Mouse (Mus musculus) lung, postnatal 0 days (tissue): ENCODE measurements at regions not wholly inside any gene's neighbourhood (a gene's known extent, or its start where the extent isn't known, plus 50 kb on each side); places are given as distances from the start of the nearest gene placed in this dataset.

Experiments
- ATAC-seq: fragments of 200-750 bp; cut with Nextera tagmentation; 2 replicates; pipeline ENCODE4 v1.8.0; 2017; ENCODE audit warnings: moderate library complexity
- DNase-seq: peaks from one replicate; pipeline ENCODE4 v3.0.0-alpha.2; 2016; ENCODE audit warnings: low spot score
- H3K27ac ChIP-seq: fragments of 300-500 bp; sonication (generic); 2 replicates; pipeline ENCODE4 v1.5.1; 2014; ENCODE audit warnings: antibody characterized with exemption, mild to moderate bottlenecking, low read length, mixed read lengths
- H3K27me3 ChIP-seq: fragments of 300-500 bp; sonication (generic); replicated peaks from 2 replicates; pipeline ENCODE4 v1.6.1; 2014; ENCODE audit warnings: low read length, mixed read lengths; ENCODE audit not compliant: insufficient read depth
- H3K36me3 ChIP-seq: fragments of 300-500 bp; sonication (generic); 2 replicates; pipeline ENCODE4 v1.6.1; 2014; ENCODE audit warnings: low read length, mixed read lengths; ENCODE audit not compliant: insufficient read depth
- H3K4me1 ChIP-seq: fragments of 300-500 bp; sonication (generic); 2 replicates; pipeline ENCODE4 v1.6.1; 2014; ENCODE audit warnings: antibody characterized with exemption, low read depth, low read length, mixed read lengths; ENCODE audit not compliant: insufficient read depth
- H3K4me2 ChIP-seq: fragments of 300-500 bp; sonication (generic); replicated peaks from 2 replicates; pipeline ENCODE4 v1.6.1; 2014; ENCODE audit warnings: low read depth, mild to moderate bottlenecking, low read length, moderate library complexity, mixed read lengths
- H3K4me3 ChIP-seq: fragments of 300-500 bp; sonication (generic); 2 replicates; pipeline ENCODE4 v1.5.1; 2014; ENCODE audit warnings: low read depth, low read length
- H3K9ac ChIP-seq: fragments of 300-500 bp; sonication (generic); replicated peaks from 2 replicates; pipeline ENCODE4 v1.6.1; 2014; ENCODE audit warnings: low read depth, mild to moderate bottlenecking
- H3K9me3 ChIP-seq: fragments of 300-500 bp; sonication (generic); 2 replicates; pipeline ENCODE4 v1.6.1; 2016; ENCODE audit warnings: low read length, mixed read lengths
- CTCF ChIP-seq: IDR thresholded peaks from 2 replicates; pipeline ENCODE4 v1.5.1; 2016; ENCODE audit warnings: antibody characterized with exemption, mild to moderate bottlenecking
- EP300 ChIP-seq: IDR thresholded peaks from 2 replicates; pipeline ENCODE4 v1.6.1; 2016; ENCODE audit warnings: antibody characterized with exemption, mild to moderate bottlenecking, control low read depth
- WGBS: fragments of 180-500 bp; shearing (Covaris S2); extraction: QIAGEN DNeasy Blood & Tissue Kit; methylation state at CpG from one replicate; pipeline ENCODE4 v1.1.7; 2014; 5-methylcytosine and 5-hydroxymethylcytosine counted together

DNA sequence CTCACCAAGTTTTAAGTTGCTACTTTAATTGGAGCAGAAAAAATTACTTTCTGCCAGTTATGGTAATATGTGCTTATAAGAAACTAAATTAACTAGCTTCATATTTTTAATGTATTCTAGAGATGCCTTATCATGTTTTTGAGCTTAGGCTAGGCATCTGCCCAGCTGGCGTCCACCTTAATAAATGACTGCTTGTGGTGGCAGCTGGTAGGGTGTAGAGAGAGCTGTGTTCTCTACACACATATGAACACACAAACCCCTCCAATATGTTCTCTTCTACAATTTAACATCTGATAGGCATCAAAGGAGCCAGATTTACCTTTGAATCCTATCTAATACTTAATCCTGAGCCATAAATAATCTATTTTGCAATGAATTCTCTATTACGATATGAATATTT, 173.4 kb downstream of the Gm4340 start:
- Histone ChIP-seq H3K4me1 (no peaks in the 10 kb centered on the region), H3K9ac (no peak overlapping the region), H3K36me3 (no peaks in the 10 kb centered on the region), H3K27me3 (no peaks in the 10 kb centered on the region), H3K9me3 (no peaks in the 10 kb centered on the region), H3K4me3 (no peak overlapping the region), H3K4me2 (no peak overlapping the region), H3K27ac (no peak overlapping the region)
- no peak for ATAC-seq
- TF ChIP-seq CTCF (no peak), EP300 (no peak)
- DNase-seq, result no peak
- 92% methylated on average over 2 of the region's 2 CpGs for WGBS

DNA sequence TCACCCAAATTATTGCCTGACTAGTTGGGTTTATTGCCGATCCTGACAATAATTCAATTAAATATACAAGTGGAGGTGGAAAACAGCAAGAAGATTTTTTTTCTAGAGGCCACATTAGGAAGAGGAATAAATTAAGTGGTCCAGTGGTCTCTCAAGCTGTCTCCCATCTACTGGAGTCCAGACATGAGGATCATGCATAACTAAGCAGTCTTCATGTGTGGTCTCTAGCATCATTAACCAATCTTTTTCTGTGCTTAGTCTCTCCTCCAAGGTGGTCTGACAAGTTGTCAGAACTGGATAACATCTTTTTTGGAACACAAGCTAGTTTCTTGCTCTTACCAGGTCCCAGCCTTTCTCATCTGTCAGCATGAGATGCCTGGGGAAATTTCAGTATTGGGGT, 180.7 kb downstream of the Gm4340 start:
- DNase-seq, result no peak
- no peaks in the 10 kb centered on the region for H3K4me1 ChIP-seq
- 83% methylated on average over 1 of the region's 1 CpGs for WGBS
- H3K27me3 ChIP-seq, result no peaks in the 10 kb centered on the region
- H3K4me2 ChIP-seq, result no peak overlapping the region
- ATAC-seq, result no peak
- H3K27ac ChIP-seq, result no peak overlapping the region
- no peak overlapping the region for H3K4me3 ChIP-seq
- no peaks in the 10 kb centered on the region for H3K36me3 ChIP-seq
- H3K9me3 ChIP-seq, result no peaks in the 10 kb centered on the region
- TF ChIP-seq EP300 (no peak), CTCF (no peak)
- H3K9ac ChIP-seq, result no peak overlapping the region

DNA sequence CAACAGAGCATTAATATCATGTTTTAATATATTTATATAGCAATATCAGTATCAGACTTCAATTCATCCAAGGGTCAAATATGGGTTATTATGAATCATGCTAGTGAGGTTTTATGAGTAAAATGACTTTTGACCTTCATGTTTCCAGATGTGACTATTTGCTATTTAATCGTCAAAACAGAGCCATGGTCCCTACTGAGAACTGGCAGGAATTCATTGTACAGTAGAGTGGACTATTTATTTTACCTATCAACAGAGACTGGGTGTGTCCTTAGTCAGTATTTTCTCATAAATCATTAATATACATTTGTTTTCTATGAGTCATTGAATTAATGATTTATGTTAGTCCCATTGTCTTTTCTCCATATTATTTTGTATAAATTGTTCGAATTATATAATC, 194.4 kb downstream of the Gm4340 start:
- DNase-seq (no peak), ATAC-seq (no peak)
- no peaks in the 10 kb centered on the region for H3K36me3 ChIP-seq
- 47% methylated on average over 2 of the region's 2 CpGs for WGBS
- no peak overlapping the region for H3K9ac ChIP-seq
- no peak for TF ChIP-seq EP300
- TF ChIP-seq CTCF, result no peak
- no peak overlapping the region for H3K4me3 ChIP-seq
- H3K4me1 ChIP-seq, result no peaks in the 10 kb centered on the region
- H3K4me2 ChIP-seq, result no peak overlapping the region
- H3K9me3 ChIP-seq, result no peaks in the 10 kb centered on the region
- no peak overlapping the region for H3K27ac ChIP-seq
- H3K27me3 ChIP-seq, result no peaks in the 10 kb centered on the region

DNA sequence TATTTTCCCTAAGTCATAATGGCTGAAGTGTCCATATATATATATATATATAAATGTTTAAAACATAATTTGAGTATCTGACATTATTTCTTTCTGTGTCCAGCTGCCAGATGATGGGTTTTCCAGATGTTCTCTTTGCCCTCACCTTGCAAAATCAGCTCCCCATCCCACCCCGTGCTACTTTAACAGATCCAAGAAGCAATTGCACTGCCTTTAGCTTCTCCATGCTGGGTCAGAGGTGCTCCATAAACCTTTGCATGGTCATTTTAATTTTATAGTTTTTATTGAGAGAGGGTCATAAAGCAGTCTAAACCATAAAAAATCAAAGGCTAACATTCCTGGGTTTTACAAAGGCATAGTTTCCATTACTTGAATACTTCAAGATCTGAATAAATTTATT, 201.9 kb downstream of the Gm4340 start:
- ATAC-seq (no peak), DNase-seq (no peak)
- Histone ChIP-seq H3K27me3 (no peaks in the 10 kb centered on the region), H3K4me3 (no peak overlapping the region), H3K27ac (no peak overlapping the region), H3K36me3 (no peaks in the 10 kb centered on the region), H3K4me2 (no peak overlapping the region), H3K4me1 (no peaks in the 10 kb centered on the region), H3K9me3 (no peaks in the 10 kb centered on the region), H3K9ac (no peak overlapping the region)
- TF ChIP-seq CTCF (no peak), EP300 (no peak)
- WGBS, result 82% methylated on average over 1 of the region's 1 CpGs

DNA sequence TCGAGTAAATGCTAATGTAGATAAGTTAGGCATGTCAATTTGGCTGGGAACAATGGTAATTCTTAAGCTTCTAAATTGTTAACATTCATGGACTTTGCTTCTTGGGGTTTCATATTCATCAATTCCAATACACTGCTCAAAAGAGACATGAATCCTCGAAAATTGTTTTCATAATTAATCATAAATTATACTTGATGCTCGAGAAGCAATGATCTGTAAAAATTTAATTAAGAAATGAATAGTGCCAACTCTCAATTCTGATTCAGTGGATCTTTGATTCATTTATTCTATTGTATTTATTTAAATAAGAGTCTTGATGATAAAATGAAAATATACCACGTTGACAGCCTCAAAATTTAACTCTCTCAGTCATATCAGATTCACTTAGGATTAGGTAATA, 214.9 kb downstream of the Gm4340 start:
- H3K27me3 ChIP-seq, result no peaks in the 10 kb centered on the region
- H3K4me3 ChIP-seq, result no peak overlapping the region
- WGBS, result 53% methylated on average over 4 of the region's 4 CpGs
- H3K4me1 ChIP-seq, result no peaks in the 10 kb centered on the region
- TF ChIP-seq EP300 (no peak), CTCF (no peak)
- no peaks in the 10 kb centered on the region for H3K9me3 ChIP-seq
- H3K9ac ChIP-seq, result no peak overlapping the region
- no peak for DNase-seq
- H3K4me2 ChIP-seq, result no peak overlapping the region
- no peaks in the 10 kb centered on the region for H3K36me3 ChIP-seq
- H3K27ac ChIP-seq, result no peak overlapping the region
- ATAC-seq, result no peak

- TF ChIP-seq EP300, result no peak
- no peak for TF ChIP-seq CTCF
- Histone ChIP-seq H3K27me3 (no peaks in the 10 kb centered on the region), H3K4me1 (no peaks in the 10 kb centered on the region), H3K9ac (no peak overlapping the region), H3K36me3 (no peaks in the 10 kb centered on the region), H3K4me2 (no peak overlapping the region), H3K4me3 (no peak overlapping the region), H3K27ac (no peak overlapping the region), H3K9me3 (no peaks in the 10 kb centered on the region)
- DNase-seq (no peak), ATAC-seq (no peak)
Observed at GRCm38 (mm10) chr10:104422541-104422940, 228.7 kb downstream of the Gm4340 start.

DNA sequence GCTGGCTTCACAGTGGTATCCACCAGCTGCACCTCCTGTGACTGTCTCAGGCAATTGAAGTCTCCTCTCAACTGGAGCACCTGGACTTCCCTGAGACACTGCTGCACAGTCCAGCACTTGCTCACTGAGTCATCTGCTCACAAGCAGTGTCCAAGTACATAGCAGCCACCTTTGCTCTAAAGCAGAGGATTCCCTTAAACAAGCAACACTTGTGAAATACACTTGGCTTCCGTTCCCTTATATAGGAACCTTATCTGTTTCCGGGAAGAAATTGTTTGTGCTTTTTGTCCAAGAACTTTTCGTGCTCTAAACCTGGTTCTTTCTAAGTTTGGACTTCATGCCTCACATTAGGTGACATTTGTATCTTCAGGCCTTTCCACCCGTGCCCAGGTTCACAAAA, 229.3 kb downstream of the Gm4340 start:
- WGBS, result 58% methylated on average over 4 of the region's 4 CpGs
- Histone ChIP-seq H3K36me3 (no peaks in the 10 kb centered on the region), H3K4me2 (no peak overlapping the region), H3K4me1 (no peaks in the 10 kb centered on the region), H3K4me3 (no peak overlapping the region), H3K27ac (no peak overlapping the region), H3K9me3 (no peaks in the 10 kb centered on the region), H3K27me3 (no peaks in the 10 kb centered on the region), H3K9ac (no peak overlapping the region)
- no peak for DNase-seq
- TF ChIP-seq CTCF (no peak), EP300 (no peak)
- no peak for ATAC-seq
